Mouse (Mus musculus): ENCODE results near the gene Nr2c1. TPM values are rescaled to one million over a fixed set of nuclear protein-coding genes. Genes with fewer than 3 reads are reported as not detected.

Nr2c1 gene
- polyA plus RNA-seq, 1 experiment = 1.5 TPM

DNA sequence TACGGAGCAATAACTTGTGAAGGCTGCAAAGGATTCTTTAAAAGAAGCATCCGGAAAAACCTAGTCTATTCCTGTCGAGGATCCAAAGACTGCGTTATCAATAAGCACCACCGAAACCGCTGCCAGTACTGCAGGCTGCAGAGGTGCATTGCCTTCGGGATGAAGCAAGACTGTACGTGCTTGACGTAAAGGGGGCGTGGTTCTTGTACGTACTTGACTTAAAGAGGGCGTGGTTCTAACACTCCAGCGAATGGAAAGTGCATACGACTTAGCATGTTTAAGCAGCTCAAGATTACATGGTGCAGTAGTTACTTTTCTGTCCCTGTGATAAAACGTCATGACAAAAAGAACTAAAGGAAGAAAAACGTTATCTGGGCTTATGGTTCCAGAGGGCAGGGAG, 17.6 kb downstream of the Nr2c1 start:
- WGBS = 91% methylated on average over 16 of the region's 16 CpGs
- no peaks in the 10 kb centered on the region for H3K4me1 ChIP-seq (ENCODE audit: control insufficient read depth, insufficient read depth, insufficient read length)
- no peak for TF ChIP-seq POLR2A (IDR thresholded peaks at IDR 0.05; ENCODE audit: low read depth, low read length)
- TF ChIP-seq CTCF (IDR thresholded peaks at IDR 0.05; ENCODE audit: extremely low read depth, insufficient read depth, insufficient read length, insufficient replicate concordance) = no peak
- no peak overlapping the region for H3K27ac ChIP-seq (ENCODE audit: insufficient read depth, low read length)
- no peaks in the 10 kb centered on the region for H3K27me3 ChIP-seq (ENCODE audit: control insufficient read depth, insufficient read depth, low read length)
- no peak overlapping the region for H3K4me3 ChIP-seq (ENCODE audit: extremely low read depth, insufficient read depth, insufficient read length)
- no peak for DNase-seq (ENCODE audit: low read depth in 1 of 2, low spot score in 2 of 2)
- H3K36me3 ChIP-seq (ENCODE audit: control insufficient read depth, insufficient read depth, low read length) = peaks cover 20% of the 10 kb centered on the region

DNA sequence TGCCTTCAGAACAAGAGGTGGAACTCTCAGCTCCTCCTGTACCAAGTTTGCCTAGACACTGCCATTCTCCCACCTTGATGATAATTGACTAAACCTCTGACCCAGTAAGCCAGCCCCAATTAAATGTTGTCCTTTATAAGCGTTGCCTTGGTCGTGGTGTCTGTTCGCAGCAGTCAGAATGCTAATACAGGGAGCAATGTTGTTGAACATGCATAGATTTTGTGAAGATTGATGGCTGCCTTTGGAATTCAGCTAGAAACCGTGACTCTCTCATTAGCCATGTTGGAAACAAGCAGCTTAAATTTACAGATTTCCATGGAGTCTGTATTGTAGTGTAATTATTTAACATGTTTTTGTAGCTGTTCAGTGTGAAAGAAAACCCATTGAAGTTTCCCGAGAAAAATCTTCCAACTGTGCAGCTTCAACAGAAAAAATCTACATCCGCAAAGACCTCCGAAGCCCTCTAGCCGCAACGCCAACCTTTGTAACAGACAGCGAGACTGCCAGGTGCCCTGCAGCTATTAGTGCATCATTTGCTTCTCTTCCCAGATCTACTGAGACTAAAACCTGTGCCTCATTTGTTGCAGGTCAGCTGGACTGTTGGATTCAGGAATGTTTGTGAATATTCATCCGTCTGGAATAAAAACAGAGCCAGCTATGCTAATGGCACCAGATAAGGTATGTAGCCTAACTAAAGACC, 19.4 kb downstream of the Nr2c1 start:
- Histone ChIP-seq H3K4me1 (ENCODE audit: control insufficient read depth, insufficient read depth, insufficient read length) (no peaks in the 10 kb centered on the region), H3K36me3 (ENCODE audit: control insufficient read depth, insufficient read depth, low read length) (peaks cover 26% of the 10 kb centered on the region), H3K27me3 (ENCODE audit: control insufficient read depth, insufficient read depth, low read length) (no peaks in the 10 kb centered on the region), H3K4me3 (ENCODE audit: extremely low read depth, insufficient read depth, insufficient read length) (no peak overlapping the region), H3K27ac (ENCODE audit: insufficient read depth, low read length) (no peak overlapping the region)
- 95% methylated on average over 11 of the region's 11 CpGs for WGBS
- DNase-seq (ENCODE audit: low read depth in 1 of 2, low spot score in 2 of 2) = no peak
- no peak for TF ChIP-seq CTCF (IDR thresholded peaks at IDR 0.05; ENCODE audit: extremely low read depth, insufficient read depth, insufficient read length, insufficient replicate concordance)
- TF ChIP-seq POLR2A (IDR thresholded peaks at IDR 0.05; ENCODE audit: low read depth, low read length) = no peak

DNA sequence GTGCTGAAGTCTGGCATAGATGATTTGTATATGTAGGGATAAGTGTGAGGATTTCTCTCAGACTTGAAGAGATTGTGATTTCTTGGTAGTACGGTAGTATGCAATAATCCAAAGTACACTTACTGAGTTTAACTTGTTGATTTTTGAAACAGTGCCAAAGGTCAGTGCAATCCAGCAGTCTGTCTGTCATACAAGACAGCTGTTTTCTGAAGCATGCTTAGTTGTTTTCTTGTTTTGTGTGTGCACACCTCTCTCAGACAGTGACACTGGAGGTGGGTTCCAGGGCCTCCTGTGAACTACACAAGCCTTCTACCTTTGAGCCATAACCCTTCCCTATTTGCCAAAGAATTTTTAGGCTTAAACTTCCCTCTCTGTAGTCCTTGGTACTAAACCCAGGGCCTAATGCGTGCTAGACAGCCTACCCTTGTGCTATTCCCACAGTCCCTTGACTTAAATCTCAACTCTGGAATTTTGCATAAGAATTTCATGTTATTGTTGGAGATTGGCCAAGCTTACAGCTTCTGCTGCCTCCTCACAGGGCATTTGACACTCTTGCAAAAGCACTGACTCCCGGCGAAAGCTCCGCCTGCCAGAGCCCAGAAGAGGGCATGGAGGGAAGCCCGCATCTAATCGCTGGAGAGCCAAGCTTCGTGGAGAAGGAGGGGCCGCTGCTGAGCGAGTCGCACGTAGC, 23.8 kb downstream of the Nr2c1 start:
- H3K36me3 ChIP-seq (ENCODE audit: control insufficient read depth, insufficient read depth, low read length) = peaks cover 18% of the 10 kb centered on the region
- DNase-seq (ENCODE audit: low read depth in 1 of 2, low spot score in 2 of 2) = no peak

DNA sequence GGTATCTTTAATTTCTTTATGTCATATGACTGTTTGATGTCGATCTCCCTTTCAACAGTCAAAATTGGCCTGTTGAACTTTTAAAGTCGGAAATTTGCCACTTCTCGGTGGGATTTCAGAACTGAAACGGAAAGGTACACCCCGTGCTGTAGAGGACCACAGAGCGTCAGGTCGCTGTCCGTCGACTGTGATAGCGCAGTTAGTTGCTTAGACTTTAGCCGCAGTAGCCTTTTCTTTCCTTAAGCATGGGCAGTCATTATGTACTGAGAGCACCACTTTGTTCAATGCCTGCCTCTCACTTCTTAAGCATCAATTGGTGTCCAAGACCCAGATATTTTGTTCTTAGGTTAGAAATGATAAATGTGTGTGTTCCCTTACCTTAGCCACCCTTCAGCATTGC, 24.3 kb downstream of the Nr2c1 start:
- WGBS = 91% methylated on average over 11 of the region's 11 CpGs

More for the DNA sequence above, 23.8 kb downstream of the Nr2c1 start:
- TF ChIP-seq CTCF (IDR thresholded peaks at IDR 0.05; ENCODE audit: extremely low read depth, insufficient read depth, insufficient read length, insufficient replicate concordance) = no peak
- TF ChIP-seq POLR2A (IDR thresholded peaks at IDR 0.05; ENCODE audit: low read depth, low read length) = no peak
- WGBS = 90% methylated on average over 12 of the region's 12 CpGs
- Histone ChIP-seq H3K4me1 (ENCODE audit: control insufficient read depth, insufficient read depth, insufficient read length) (no peaks in the 10 kb centered on the region), H3K27me3 (ENCODE audit: control insufficient read depth, insufficient read depth, low read length) (no peaks in the 10 kb centered on the region), H3K4me3 (ENCODE audit: extremely low read depth, insufficient read depth, insufficient read length) (no peak overlapping the region), H3K27ac (ENCODE audit: insufficient read depth, low read length) (no peak overlapping the region)

DNA sequence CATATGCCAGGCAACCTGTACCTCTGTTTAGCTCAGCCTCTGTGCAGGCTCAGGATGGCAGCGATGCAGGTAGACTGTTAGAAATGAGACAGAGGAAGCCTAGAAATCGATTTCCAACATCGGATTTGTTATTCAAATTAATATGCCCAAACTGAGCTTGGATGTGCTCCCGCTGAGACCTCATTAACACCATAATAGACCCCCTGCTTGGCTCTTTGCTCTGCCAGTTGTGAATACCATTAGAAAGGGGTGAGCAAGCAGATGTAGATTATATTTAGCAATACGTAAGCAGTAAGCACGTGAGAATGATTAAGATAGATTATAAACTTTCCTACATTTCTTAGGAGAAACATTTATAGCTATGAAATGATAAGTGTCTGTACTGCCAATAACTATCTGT, 24.9 kb downstream of the Nr2c1 start:
- no peak for DNase-seq (ENCODE audit: low read depth in 1 of 2, low spot score in 2 of 2)
- 91% methylated on average over 6 of the region's 6 CpGs for WGBS
- TF ChIP-seq POLR2A (IDR thresholded peaks at IDR 0.05; ENCODE audit: low read depth, low read length) (no peak), CTCF (IDR thresholded peaks at IDR 0.05; ENCODE audit: extremely low read depth, insufficient read depth, insufficient read length, insufficient replicate concordance) (no peak)
- H3K4me3 ChIP-seq (ENCODE audit: extremely low read depth, insufficient read depth, insufficient read length) = no peak overlapping the region
- H3K36me3 ChIP-seq (ENCODE audit: control insufficient read depth, insufficient read depth, low read length) = peaks cover 14% of the 10 kb centered on the region
- no peak overlapping the region for H3K27ac ChIP-seq (ENCODE audit: insufficient read depth, low read length)
- no peaks in the 10 kb centered on the region for H3K27me3 ChIP-seq (ENCODE audit: control insufficient read depth, insufficient read depth, low read length)
- no peaks in the 10 kb centered on the region for H3K4me1 ChIP-seq (ENCODE audit: control insufficient read depth, insufficient read depth, insufficient read length)

More for the DNA sequence above, 24.3 kb downstream of the Nr2c1 start:
- Histone ChIP-seq H3K4me1 (ENCODE audit: control insufficient read depth, insufficient read depth, insufficient read length) (no peaks in the 10 kb centered on the region), H3K36me3 (ENCODE audit: control insufficient read depth, insufficient read depth, low read length) (peaks cover 16% of the 10 kb centered on the region), H3K4me3 (ENCODE audit: extremely low read depth, insufficient read depth, insufficient read length) (no peak overlapping the region), H3K27me3 (ENCODE audit: control insufficient read depth, insufficient read depth, low read length) (no peaks in the 10 kb centered on the region), H3K27ac (ENCODE audit: insufficient read depth, low read length) (no peak overlapping the region)
- TF ChIP-seq CTCF (IDR thresholded peaks at IDR 0.05; ENCODE audit: extremely low read depth, insufficient read depth, insufficient read length, insufficient replicate concordance) (no peak), POLR2A (IDR thresholded peaks at IDR 0.05; ENCODE audit: low read depth, low read length) (no peak)
- DNase-seq (ENCODE audit: low read depth in 1 of 2, low spot score in 2 of 2) = no peak

DNA sequence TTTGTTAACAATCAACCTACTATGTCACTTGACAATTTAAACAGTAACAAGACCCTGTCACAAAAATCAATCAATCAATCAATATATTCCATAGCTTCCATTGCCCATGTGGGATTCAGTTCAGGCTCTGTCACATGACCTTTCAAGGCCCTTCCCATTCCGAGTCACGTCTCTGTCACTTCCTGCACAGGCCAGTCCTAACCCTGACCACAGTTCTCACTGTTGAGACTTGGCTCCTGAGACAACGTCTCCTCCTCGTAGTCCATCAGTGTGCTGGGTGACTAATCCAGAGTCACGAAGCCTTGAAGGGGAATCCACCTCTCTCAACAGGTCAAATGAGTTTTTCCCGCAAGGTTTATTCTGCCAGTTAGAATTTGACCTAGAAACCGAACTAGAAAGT, 26.8 kb downstream of the Nr2c1 start:
- Histone ChIP-seq H3K27ac (ENCODE audit: insufficient read depth, low read length) (no peak overlapping the region), H3K36me3 (ENCODE audit: control insufficient read depth, insufficient read depth, low read length) (peaks cover 13% of the 10 kb centered on the region), H3K4me3 (ENCODE audit: extremely low read depth, insufficient read depth, insufficient read length) (no peak overlapping the region), H3K27me3 (ENCODE audit: control insufficient read depth, insufficient read depth, low read length) (no peaks in the 10 kb centered on the region), H3K4me1 (ENCODE audit: control insufficient read depth, insufficient read depth, insufficient read length) (no peaks in the 10 kb centered on the region)
- WGBS = 94% methylated on average over 7 of the region's 7 CpGs
- DNase-seq (ENCODE audit: low read depth in 1 of 2, low spot score in 2 of 2) = no peak
- no peak for TF ChIP-seq POLR2A (IDR thresholded peaks at IDR 0.05; ENCODE audit: low read depth, low read length)
- TF ChIP-seq CTCF (IDR thresholded peaks at IDR 0.05; ENCODE audit: extremely low read depth, insufficient read depth, insufficient read length, insufficient replicate concordance) = no peak

DNA sequence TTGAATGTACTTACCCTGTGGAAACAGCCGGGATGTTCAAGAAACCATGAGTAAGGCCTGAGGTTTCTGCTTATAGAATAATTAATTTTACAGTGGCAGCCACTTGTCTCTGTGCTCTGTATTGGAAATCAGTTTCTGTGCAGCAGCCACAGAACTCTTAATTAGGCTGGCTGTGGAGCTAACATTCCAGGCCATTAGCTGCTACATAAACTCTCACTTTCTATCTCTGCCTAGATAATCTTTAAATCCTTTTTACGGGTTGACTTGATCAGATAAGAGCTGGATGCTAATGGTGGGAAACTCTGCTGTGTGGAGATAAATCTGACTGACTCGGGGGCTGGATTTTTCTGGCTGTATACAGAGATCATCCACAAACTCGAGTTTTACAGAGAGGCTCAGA, 35.4 kb downstream of the Nr2c1 start:
- DNase-seq (ENCODE audit: low read depth in 1 of 2, low spot score in 2 of 2) = no peak
- no peaks in the 10 kb centered on the region for H3K27me3 ChIP-seq (ENCODE audit: control insufficient read depth, insufficient read depth, low read length)
- no peak overlapping the region for H3K27ac ChIP-seq (ENCODE audit: insufficient read depth, low read length)
- H3K36me3 ChIP-seq (ENCODE audit: control insufficient read depth, insufficient read depth, low read length) = peaks cover 1% of the 10 kb centered on the region; the same call in 1 of the 2 replicates
- no peaks in the 10 kb centered on the region for H3K4me1 ChIP-seq (ENCODE audit: control insufficient read depth, insufficient read depth, insufficient read length)
- 76% methylated on average over 4 of the region's 4 CpGs for WGBS
- no peak overlapping the region for H3K4me3 ChIP-seq (ENCODE audit: extremely low read depth, insufficient read depth, insufficient read length)
- TF ChIP-seq POLR2A (IDR thresholded peaks at IDR 0.05; ENCODE audit: low read depth, low read length) (no peak), CTCF (IDR thresholded peaks at IDR 0.05; ENCODE audit: extremely low read depth, insufficient read depth, insufficient read length, insufficient replicate concordance) (no peak)

Data from spleen, adult 2 months (tissue).